Mouse (Mus musculus): Measurements from ENCODE around the gene Olfr308. TPM values are rescaled to one million over a fixed set of nuclear protein-coding genes. Genes with fewer than 3 reads are reported as not detected.
"Not testable (repeated sequence)": the region's sequence is repeated elsewhere in the genome, so short reads cannot be mapped to it uniquely, and the experiment has no call there.

Olfr308 gene
- total RNA-seq (2021) = not detected
- long read RNA-seq, experiment 1 = 0 reads
- long read RNA-seq, experiment 2 = 0 reads

- no peak for DNase-seq (ENCODE audit: low spot score in 2 of 2)
Measured at GRCm38 (mm10) chr7:86325530-86325929, at the start of gene Olfr308. TSS of gene Olfr308 (minus strand) at chr7:86325630.

DNA sequence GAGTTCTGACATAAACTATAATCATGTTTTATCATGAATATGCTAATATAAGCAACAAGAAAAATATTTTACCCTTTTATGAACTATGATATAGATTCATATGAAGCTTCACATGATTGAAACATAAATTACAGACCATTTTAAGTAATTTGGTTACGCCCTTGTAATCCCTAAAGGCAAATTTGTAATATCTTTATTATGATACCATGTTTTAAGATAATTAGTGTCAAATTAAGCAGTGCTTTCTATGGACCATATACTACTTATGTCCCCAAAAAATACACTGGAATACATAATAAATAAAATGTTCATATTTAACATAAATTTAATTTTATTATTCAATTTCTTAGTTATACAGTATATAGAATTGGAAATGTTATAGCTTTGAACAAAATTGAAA, 41.4 kb upstream of the Olfr308 start, which contains the start of gene Olfr305:
TSS of gene Olfr305 (minus strand) at position 101 of the 400 bp plus-strand sequence.
- DNase-seq (ENCODE audit: low spot score in 2 of 2) = no peak

DNA sequence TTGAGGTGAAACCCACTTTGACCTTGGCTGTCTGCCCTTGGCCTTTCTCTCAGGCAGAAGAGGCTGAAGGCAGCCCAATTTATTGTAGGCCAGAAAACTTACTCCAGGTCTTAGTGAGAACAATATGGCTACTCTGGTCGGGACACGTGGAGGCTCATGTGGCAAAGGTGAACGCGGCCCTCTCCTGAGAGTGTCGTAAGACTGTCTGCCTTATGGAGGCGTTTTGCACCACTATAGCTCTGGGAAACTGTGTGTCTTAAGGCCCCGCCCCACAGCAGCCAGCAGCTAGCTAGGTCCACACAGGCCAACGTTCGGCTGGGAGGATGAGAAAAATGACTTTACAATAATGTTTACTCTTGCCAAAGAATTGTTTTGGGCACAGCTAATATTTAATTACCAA, 20.9 kb upstream of the Olfr308 start:
- not testable (repeated sequence) for DNase-seq (ENCODE audit: low spot score in 2 of 2)

DNA sequence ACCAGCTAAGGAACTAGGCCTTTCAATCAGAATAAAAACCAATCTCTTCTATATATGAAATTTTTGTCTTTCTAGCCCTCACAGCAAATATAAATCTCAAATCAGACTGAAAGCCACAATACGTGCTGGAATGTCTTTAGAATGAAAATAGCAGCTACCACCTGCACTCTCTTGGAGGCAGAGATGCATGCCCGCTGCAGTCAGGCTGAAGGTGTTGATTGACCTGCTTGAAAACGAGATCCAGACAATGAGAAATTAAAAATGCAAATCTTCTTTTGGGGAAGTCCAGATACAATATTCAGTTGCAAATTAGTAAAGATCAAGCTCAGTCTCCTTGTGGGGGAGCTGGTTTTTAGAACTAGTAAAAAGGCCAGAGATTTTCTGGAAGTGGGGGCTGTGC, 18.8 kb upstream of the Olfr308 start:
- DNase-seq (ENCODE audit: low spot score in 2 of 2) = no peak

DNA sequence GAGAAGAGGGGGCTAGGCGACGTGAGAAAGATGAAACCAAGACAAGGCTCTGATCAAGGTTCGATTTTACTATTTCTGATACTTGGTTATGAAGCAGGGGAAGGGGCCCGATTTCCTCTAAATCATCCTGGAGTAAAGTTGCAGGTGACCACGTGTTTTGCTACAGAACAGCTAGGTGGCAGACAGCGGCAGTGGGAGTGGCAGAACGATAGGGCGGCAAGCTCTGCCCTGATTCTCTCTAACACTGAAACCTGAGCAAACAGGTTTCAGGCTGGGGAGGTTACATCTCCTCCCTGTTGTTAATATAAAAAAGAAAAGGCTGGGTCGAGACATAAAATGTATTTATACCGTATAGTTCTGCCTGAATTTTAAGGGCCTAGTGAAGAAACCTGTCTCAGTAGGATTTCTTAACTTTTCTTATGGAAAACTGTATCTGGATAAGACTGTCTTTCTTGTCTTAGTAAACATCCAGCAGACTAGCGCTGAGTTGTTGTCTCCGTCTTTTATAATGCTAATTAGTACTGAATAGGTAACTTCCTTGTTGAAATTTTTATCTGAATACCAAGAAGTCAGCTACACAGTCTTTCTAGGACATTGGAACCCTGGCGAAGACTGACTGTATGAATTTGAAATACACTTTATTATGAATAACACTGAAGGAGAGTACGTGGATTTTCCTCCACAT, 17.6 kb upstream of the Olfr308 start:
- no peak for DNase-seq (ENCODE audit: low spot score in 2 of 2)

- DNase-seq (ENCODE audit: low spot score in 2 of 2) = no peak
Measured at GRCm38 (mm10) chr7:86337486-86337885, 12.1 kb upstream of the Olfr308 start, which contains the start of gene Olfr307. TSS of gene Olfr307 (minus strand) at chr7:86337586.

DNA sequence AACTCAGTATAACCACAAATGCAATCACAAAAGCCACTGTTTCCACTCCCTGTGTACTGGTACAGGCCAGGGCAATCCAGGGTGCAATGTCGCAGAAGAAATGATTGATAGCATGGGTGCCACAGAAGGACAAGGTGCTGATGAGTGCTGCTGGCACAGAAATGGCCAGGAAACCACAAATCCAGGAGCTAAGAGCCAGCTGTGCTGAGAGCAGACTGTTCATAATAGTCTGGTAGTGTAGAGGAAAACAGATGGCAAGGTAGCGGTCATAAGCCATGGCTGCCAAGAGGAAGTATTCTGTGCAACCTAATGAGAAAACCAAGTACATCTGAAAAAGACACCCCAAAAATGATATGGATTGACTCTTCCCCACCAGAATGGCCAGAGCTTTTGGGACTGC, 4.1 kb downstream of the Olfr308 start:
- no peak for DNase-seq (ENCODE audit: low spot score in 2 of 2)

DNA sequence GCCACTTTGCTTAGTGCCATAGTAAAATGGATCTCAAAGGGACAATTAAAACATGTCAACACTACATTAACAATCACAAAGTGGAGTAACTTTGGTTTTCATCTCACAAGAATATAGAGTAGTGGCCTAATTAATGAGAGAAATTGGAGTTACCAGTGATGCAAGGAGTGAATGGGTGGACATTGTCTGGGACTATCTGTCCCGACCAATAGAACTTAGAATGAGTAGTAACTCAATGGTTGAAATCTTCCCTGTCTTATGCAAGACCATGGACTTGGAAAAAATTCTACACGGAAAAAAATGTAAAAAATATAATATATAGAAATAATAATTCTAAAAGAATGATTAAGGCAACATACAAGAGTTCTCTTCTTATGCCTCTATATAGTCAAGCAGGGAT, 11.8 kb downstream of the Olfr308 start, which contains the start of gene Olfr309:
TSS of gene Olfr309 (minus strand) at position 101 of the 400 bp plus-strand sequence.
- DNase-seq (ENCODE audit: low spot score in 2 of 2) = no peak

DNA sequence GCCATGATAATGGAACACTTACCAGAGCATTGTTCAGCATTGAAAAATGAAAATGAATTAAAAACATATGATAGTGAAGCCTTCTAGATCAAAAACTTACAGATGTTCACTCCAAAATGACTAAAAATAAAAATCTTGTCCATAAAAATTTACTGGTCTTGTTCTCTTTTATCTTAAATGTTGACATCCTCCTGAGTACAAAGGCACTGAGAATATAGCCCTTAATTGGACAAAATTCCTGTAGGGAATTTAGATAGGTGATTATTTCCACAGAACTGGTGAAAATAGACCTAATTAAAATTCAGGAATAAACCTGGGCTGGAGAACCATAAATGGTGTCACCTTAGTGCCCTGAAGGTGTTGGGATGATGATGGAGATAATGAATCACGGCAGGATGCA, 48.4 kb downstream of the Olfr308 start, which contains the start of gene Olfr310:
TSS of gene Olfr310 (minus strand) at position 101 of the 400 bp plus-strand sequence.
- no peak for DNase-seq (ENCODE audit: low spot score in 2 of 2)

Small RNA genes within 50 kb of the gene (microRNA-seq; reads per million reads assigned to microRNA genes)
- gene Gm23192 = 0 reads per million in 2 experiments

Other genes with a start within 250 kb of the Olfr308 start
- not detected for gene Vmn2r75, start 153.9 kb downstream of the Olfr308 start, total RNA-seq (2021)
- not detected for gene Vmn2r76, start 79.3 kb downstream of the Olfr308 start, total RNA-seq (2021)
- gene Olfr310, start 48.5 kb downstream of the Olfr308 start, total RNA-seq (2021) = not detected
- gene Olfr309, start 11.9 kb downstream of the Olfr308 start, total RNA-seq (2021) = not detected
- gene Olfr307, start 12.0 kb upstream of the Olfr308 start, total RNA-seq (2021) = not detected
- not detected for gene Olfr305, start 41.3 kb upstream of the Olfr308 start, total RNA-seq (2021)
- not detected for gene Olfr304, start 61.0 kb upstream of the Olfr308 start, total RNA-seq (2021)
- not detected for gene Olfr303, start 72.2 kb upstream of the Olfr308 start, total RNA-seq (2021)
- gene Olfr301, start 78.2 kb upstream of the Olfr308 start, total RNA-seq (2021) = not detected
- gene Olfr299, start 134.3 kb upstream of the Olfr308 start, total RNA-seq (2021) = not detected
- not detected for gene Olfr298, start 166.9 kb upstream of the Olfr308 start, total RNA-seq (2021)
- not detected for gene Olfr297, start 194.3 kb upstream of the Olfr308 start, total RNA-seq (2021)

Measured in left cerebral cortex, adult 18-20 months (tissue).